Mouse (Mus musculus) hematopoietic multipotent progenitor cell, adult 10-12 weeks (in vitro differentiated cells): ENCODE results near the gene Osbpl7. TPM values are rescaled to one million over a fixed set of nuclear protein-coding genes. Genes with fewer than 3 reads are reported as not detected.

Source experiments
- polyA plus RNA-seq: library from polyadenylated mRNA; stranded (reverse); fragments of >175 nt; gene quantifications from 2 replicates; pipeline ENCODE4 v1.2.3, GENCODE M21; 2012; ENCODE audit warnings: low replicate concordance

Osbpl7 gene
- 27.4 and 36.0 TPM in 2 replicates for polyA plus RNA-seq

GRCm38 (mm10) chr11:97050216-97050943 is at the start of gene Osbpl7:
Osbpl7 (plus strand) TSS chr11:97050628.

GRCm38 (mm10) chr11:97013121-97013670 is 37.2 kb upstream of the Osbpl7 start, which contains the start of gene Sp6:
Sp6 (plus strand) TSS chr11:97013394.

DNA sequence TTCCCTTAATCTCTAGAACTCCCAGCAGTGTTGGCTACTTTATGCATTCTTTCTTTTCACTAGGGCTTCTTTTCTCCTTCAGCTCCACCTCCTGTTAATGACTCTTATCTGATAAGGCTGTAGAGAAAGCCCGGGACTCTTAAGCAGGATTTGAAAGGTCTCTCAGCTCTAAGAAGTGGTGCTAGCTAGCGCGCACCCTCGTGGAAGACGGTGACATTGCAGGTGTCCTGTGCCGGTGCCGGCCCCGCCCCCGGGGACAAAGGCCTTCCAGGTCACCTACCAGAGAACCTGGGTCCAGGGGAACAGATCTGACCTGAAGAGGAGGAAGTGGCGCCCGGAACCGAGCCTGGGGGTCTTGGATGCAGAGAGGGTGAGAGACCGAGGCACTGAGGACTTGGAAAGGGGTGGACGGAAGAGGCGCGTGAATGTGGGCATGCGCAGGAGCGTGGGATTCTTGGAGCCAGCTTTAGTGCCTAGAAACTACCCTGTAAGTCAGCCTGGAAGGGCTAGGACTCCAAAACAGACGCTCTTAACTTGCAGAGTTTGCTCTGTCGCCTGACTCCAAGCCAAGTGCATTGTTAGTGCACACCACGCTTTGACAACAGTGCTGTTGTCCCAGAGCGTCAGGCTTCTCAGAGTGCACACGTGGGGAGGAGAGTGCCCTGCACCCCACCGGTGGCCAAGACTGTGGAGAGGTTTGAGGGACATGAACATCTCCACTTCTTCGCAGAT is 20.6 kb upstream of the Osbpl7 start, which contains the start of gene Scrn2:
Gene Scrn2, plus strand, starts transcription at position 253 of the 732 bp plus-strand sequence.

DNA sequence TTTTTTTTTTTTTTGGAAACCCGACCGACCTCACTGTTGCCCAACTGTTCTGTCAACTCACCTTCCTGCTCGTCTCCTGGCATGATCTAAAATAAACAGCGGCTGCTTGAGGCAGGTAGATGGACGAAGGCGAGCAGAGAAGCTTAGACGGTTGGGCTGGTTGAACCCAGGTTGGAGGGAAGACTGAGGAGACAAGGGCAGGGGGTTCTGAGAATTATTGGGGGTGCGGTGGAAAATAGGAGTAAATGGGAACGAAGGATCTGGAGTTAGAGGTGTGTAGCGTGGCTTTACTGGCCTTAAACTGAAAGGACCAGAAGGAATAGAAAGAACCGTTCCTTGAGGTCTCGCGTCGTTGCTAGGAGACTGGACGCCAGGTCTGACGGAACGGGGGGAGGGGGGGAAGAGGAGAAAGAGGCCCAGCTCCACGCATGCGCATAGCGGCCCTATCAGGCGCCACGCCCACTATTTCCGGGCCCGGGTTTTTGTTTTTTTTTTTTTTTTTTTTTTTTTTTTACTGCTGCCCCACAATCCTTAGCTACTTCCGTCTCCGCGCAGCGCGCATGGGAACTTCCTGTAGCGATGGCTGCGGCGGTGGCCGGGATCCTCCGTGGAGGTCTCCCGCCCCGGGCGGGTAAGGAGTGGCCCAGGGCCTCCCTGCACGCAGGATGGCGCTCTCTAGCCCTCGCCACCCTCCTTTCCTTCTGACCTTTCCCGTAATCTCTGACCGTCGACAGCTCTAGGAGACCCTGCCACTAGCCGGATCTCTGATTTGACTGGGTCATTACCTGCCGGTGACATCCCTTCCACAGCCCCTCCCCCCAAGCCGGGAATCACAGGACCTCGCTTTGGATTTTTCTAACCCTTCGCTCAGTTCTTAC is 9.2 kb upstream of the Osbpl7 start, which contains the start of the genes Lrrc46 and Mrpl10:
Gene Lrrc46, minus strand, starts transcription at position 386 of the 878 bp plus-strand sequence.
Gene Mrpl10, plus strand, starts transcription at position 539 of the 878 bp plus-strand sequence.

DNA sequence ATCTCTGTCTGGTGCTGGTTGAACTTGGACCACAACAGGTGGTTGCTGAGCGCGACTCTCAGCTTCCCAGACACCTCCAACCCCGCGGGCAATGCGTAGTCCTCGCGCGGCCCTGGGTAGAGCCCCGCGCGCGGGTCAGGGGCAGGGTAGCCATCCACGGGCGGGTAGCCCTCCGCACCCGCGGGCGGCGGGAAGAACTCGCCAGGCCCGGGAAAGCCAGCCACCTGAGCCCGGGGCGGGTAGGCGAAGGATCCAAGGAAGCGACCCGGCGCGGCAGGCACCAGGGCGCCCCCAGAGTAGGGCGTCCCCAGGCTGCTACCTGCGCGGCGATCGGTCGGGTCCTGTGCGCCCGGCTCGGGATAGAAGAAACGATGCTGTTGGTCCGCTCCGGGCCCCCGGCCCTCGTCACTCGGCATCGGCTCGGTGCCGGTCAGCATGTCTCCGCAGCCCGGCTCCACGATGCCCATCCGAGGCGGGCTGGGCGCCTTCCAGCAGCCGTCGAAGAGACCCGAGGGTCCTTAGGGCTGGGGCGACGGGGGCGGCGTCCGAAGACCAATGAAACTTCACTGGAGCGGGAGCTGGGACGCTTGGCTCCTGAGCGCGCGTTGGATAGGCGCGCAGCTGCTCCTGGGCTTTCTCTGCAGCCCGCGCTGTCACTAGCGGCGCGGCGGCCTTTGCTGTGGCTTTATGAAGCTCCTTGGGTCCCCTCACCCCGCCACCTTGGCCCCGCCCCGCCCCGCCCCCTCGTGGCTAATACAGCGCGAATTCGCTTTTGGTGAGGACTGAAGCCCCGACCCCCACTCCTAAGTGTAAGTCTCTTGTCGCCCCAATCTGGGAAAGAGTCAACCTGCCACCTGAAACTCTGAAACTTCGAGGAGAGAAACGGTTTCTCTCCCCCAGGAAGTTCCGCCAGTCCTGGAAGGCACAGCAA is 64.5 kb downstream of the Osbpl7 start, which contains the start of gene Tbx21:
Gene Tbx21, minus strand, starts transcription at position 661 of the 931 bp plus-strand sequence.

Other genes with a start within 250 kb of the Osbpl7 start
- 61.5 and 118 TPM in 2 replicates for gene Nfe2l1, start 220.7 kb upstream of the Osbpl7 start, polyA plus RNA-seq
- gene Copz2, start 200.8 kb upstream of the Osbpl7 start, polyA plus RNA-seq, result 3.0 and 7.8 TPM in 2 replicates
- gene Cdk5rap3, start 134.1 kb upstream of the Osbpl7 start, polyA plus RNA-seq, result 34.3 and 41.3 TPM in 2 replicates
- not detected in 2 replicates for gene Prr15l, start 122.5 kb upstream of the Osbpl7 start, polyA plus RNA-seq
- 9.4 and 20.6 TPM in 2 replicates for gene Pnpo, start 106.6 kb upstream of the Osbpl7 start, polyA plus RNA-seq
- 83.9 and 145 TPM in 2 replicates for gene Sp2, start 67.7 kb upstream of the Osbpl7 start, polyA plus RNA-seq
- 2.3 and 5.2 TPM in 2 replicates for gene Sp6, start 37.2 kb upstream of the Osbpl7 start, polyA plus RNA-seq
- 17.6 and 19.0 TPM in 2 replicates for gene Scrn2, start 20.7 kb upstream of the Osbpl7 start, polyA plus RNA-seq
- not detected in 2 replicates for gene Lrrc46, start 9.2 kb upstream of the Osbpl7 start, polyA plus RNA-seq
- 39.2 and 57.7 TPM in 2 replicates for gene Mrpl10, start 9.1 kb upstream of the Osbpl7 start, polyA plus RNA-seq
- gene Tbx21, start 64.7 kb downstream of the Osbpl7 start, polyA plus RNA-seq, result 24.3 and 88.8 TPM in 2 replicates
- gene Tbkbp1, start 100.9 kb downstream of the Osbpl7 start, polyA plus RNA-seq, result 15.4 and 60.6 TPM in 2 replicates
- gene Kpnb1, start 137.3 kb downstream of the Osbpl7 start, polyA plus RNA-seq, result 17.7 and 26.9 TPM in 2 replicates
- gene Npepps, start 230.0 kb downstream of the Osbpl7 start, polyA plus RNA-seq, result 26.5 and 35.4 TPM in 2 replicates